8 mouse cellular contexts compared by ENCODE assay signal in genomic region chr11:108222616-108223015, GRCm38 (mm10).
DNase-seq lines count a peak whose midpoint lies in the region; ATAC-seq lines count a peak whose summit lies in the region.

No protein-coding gene starts in this region.

- peak; percentile 69 for DNase-seq in layer of hippocampus, adult 9-11 months
- DNase-seq in layer of hippocampus, adult 8-10 months (ENCODE audit: low spot score in 2 of 2) = no peak
- DNase-seq in c-Kit-positive CD71-negative TER-119-negative erythroid progenitor cells, embryonic 14.5 days (ENCODE audit: low read depth) = peak; percentile 32
- DNase-seq in induced T-regulatory cell, adult 2 months (ENCODE audit: low read depth) = peak; percentile 72
- no peak for DNase-seq in adrenal gland, postnatal 14 days
- DNase-seq in embryo, embryonic 10.5 days (ENCODE audit: low spot score) = no peak
- DNase-seq in urinary bladder, postnatal 14 days (ENCODE audit: low spot score) = no peak

- ATAC-seq in megakaryocyte-erythroid progenitor cell, adult 5-6 weeks (replicated peaks; ENCODE audit: low FRiP score, low TSS enrichment, poor library complexity, severe bottlenecking) = peak; percentile 61

Comparison
In these comparisons a context has a peak if more than half of its experiments do, and no peak if none do; other contexts are left out.
1. DNase-seq: peak in layer of hippocampus, adult 9-11 months (single experiment), c-Kit-positive CD71-negative TER-119-negative erythroid progenitor cells, embryonic 14.5 days (single experiment) and induced T-regulatory cell, adult 2 months (single experiment); none in layer of hippocampus, adult 8-10 months (0 of 2), adrenal gland, postnatal 14 days (single experiment), embryo, embryonic 10.5 days (single experiment) and urinary bladder, postnatal 14 days (single experiment).